Mouse (Mus musculus) kidney, embryonic 14.5 days (tissue): Measurements from ENCODE around the gene Cdc73. TPM values are rescaled to one million over a fixed set of nuclear protein-coding genes. Genes with fewer than 3 reads are reported as not detected.

Experiments
- ATAC-seq: fragments of 200-750 bp; cut with Nextera tagmentation; 2 replicates; pipeline ENCODE4 v1.8.0; 2017; ENCODE audit warnings: moderate number of reproducible peaks, mild to moderate bottlenecking, moderate TSS enrichment, moderate library complexity; ENCODE audit not compliant: low FRiP score, low TSS enrichment
- H3K27ac ChIP-seq: fragments of 300-500 bp; sonication (generic); 2 replicates; pipeline ENCODE4 v1.5.1; 2014; ENCODE audit warnings: low read depth, mild to moderate bottlenecking, low read length, moderate library complexity, mixed read lengths
- H3K27me3 ChIP-seq: fragments of 300-500 bp; sonication (generic); 2 replicates; pipeline ENCODE4 v1.6.1; 2014; ENCODE audit warnings: mild to moderate bottlenecking, low read length; ENCODE audit not compliant: control insufficient read depth, insufficient read depth
- H3K36me3 ChIP-seq: fragments of 300-500 bp; sonication (generic); 2 replicates; pipeline ENCODE4 v1.6.1; 2014; ENCODE audit warnings: low read length, mixed read lengths; ENCODE audit not compliant: control insufficient read depth, insufficient read depth
- H3K4me1 ChIP-seq: fragments of 300-500 bp; sonication (generic); 2 replicates; pipeline ENCODE4 v1.6.1; 2014; ENCODE audit warnings: low read length, mixed read lengths; ENCODE audit not compliant: control insufficient read depth, insufficient read depth
- H3K4me2 ChIP-seq: fragments of 300-500 bp; sonication (generic); replicated peaks from 2 replicates; pipeline ENCODE4 v1.6.1; 2014; ENCODE audit warnings: low read depth, mild to moderate bottlenecking, low read length
- H3K4me3 ChIP-seq: fragments of 300-500 bp; sonication (generic); 2 replicates; pipeline ENCODE4 v1.5.1; 2014; ENCODE audit warnings: mild to moderate bottlenecking, low read length
- H3K9ac ChIP-seq: fragments of 300-500 bp; sonication (generic); 2 replicates; pipeline ENCODE4 v1.6.1; 2014; ENCODE audit warnings: low read depth, mild to moderate bottlenecking, low read length, moderate library complexity
- H3K9me3 ChIP-seq: fragments of 300-500 bp; sonication (generic); 2 replicates; pipeline ENCODE4 v1.6.1; 2016; ENCODE audit warnings: low read length; ENCODE audit not compliant: control insufficient read depth
- WGBS: fragments of 180-500 bp; shearing (Covaris S2); extraction: QIAGEN DNeasy Blood & Tissue Kit; methylation state at CpG from one replicate; pipeline ENCODE4 v1.1.7; 2014; 5-methylcytosine and 5-hydroxymethylcytosine counted together
- polyA plus RNA-seq: library from polyadenylated mRNA; unstranded; fragments of >200 nt; fragmentation: Nextera tagmentation; extraction: Ambion mirVana; gene quantifications from 2 replicates; pipeline ENCODE4 v1.2.1, GENCODE M21; 2014

Gene Cdc73
- polyA plus RNA-seq, 1 experiment from 2014 or later: 28.7 TPM

DNA sequence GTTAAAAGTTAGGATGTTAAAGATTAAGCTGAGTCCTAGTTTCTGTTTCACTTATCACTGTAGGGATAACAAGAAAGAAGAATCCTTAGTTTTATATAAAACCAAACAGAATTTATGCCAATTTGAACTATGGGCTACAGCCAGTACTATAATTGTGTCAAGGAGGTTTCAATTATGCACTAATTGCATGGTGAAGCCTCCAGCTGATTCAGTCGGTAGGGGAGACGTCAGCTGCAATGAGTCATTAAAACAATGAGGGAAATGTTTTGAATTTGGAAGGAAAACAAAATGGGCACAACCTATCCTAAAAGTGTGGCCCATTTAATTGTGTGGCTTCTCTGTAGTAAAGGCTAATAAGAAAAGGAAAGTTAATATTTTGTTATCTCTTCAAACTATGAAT is 82.9 kb downstream of the Cdc73 start:
- 52% methylated on average over 2 of the region's 2 CpGs for WGBS

DNA sequence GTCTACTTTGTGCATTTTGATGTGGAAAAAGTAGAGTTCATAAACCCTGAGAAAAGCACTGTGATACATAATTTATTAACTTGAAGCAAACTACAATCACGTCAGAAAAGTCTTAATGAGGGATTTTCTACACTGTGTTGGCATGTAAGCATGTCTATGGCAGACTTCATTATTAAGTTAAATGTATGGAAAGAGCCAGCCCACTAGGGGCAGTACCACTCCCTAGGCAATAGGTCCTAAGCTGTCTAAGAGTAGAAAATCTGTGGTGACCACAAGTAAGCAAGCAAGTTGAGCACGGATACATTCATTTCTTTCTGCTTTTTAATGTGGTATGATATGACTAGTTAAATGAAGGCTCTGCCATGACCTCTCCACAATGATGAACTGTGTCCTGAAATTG is 89.8 kb downstream of the Cdc73 start:
- Histone ChIP-seq H3K27ac (no peak overlapping the region), H3K36me3 (peaks cover 15% of the 10 kb centered on the region; the same call in 1 of the 2 replicates), H3K27me3 (no peaks in the 10 kb centered on the region), H3K9ac (no peak overlapping the region), H3K4me2 (no peak overlapping the region), H3K4me3 (no peak overlapping the region), H3K4me1 (no peaks in the 10 kb centered on the region), H3K9me3 (no peaks in the 10 kb centered on the region)
- ATAC-seq: no peak
- 95% methylated on average over 2 of the region's 2 CpGs for WGBS

More for the DNA sequence above, 82.9 kb downstream of the Cdc73 start:
- Histone ChIP-seq H3K36me3 (peaks cover 10% of the 10 kb centered on the region; the same call in 1 of the 2 replicates), H3K27me3 (no peaks in the 10 kb centered on the region), H3K4me2 (no peak overlapping the region), H3K4me1 (no peaks in the 10 kb centered on the region), H3K27ac (no peak overlapping the region), H3K9me3 (no peaks in the 10 kb centered on the region), H3K4me3 (no peak overlapping the region), H3K9ac (no peak overlapping the region)
- ATAC-seq: no peak

- H3K4me1 ChIP-seq: no peaks in the 10 kb centered on the region
- H3K27ac ChIP-seq: no peak overlapping the region
- H3K9me3 ChIP-seq: no peaks in the 10 kb centered on the region
- H3K9ac ChIP-seq: no peak overlapping the region
- no peaks in the 10 kb centered on the region for H3K27me3 ChIP-seq
- no peak for ATAC-seq
- peaks cover 5% of the 10 kb centered on the region; the same call in 1 of the 2 replicates for H3K36me3 ChIP-seq
- WGBS: 74% methylated on average over 2 of the region's 2 CpGs
- H3K4me2 ChIP-seq: no peak overlapping the region
- H3K4me3 ChIP-seq: no peak overlapping the region
Measured at GRCm38 (mm10) chr1:143608911-143609310, 93.8 kb downstream of the Cdc73 start.

GRCm38 (mm10) chr1:143596864-143597263 is 105.8 kb downstream of the Cdc73 start:
- Histone ChIP-seq H3K27me3 (no peaks in the 10 kb centered on the region), H3K36me3 (no peaks in the 10 kb centered on the region), H3K27ac (no peak overlapping the region), H3K4me1 (no peaks in the 10 kb centered on the region), H3K9ac (no peak overlapping the region), H3K4me3 (no peak overlapping the region), H3K9me3 (no peaks in the 10 kb centered on the region), H3K4me2 (no peak overlapping the region)
- WGBS: 95% methylated on average over 2 of the region's 2 CpGs
- no peak for ATAC-seq

DNA sequence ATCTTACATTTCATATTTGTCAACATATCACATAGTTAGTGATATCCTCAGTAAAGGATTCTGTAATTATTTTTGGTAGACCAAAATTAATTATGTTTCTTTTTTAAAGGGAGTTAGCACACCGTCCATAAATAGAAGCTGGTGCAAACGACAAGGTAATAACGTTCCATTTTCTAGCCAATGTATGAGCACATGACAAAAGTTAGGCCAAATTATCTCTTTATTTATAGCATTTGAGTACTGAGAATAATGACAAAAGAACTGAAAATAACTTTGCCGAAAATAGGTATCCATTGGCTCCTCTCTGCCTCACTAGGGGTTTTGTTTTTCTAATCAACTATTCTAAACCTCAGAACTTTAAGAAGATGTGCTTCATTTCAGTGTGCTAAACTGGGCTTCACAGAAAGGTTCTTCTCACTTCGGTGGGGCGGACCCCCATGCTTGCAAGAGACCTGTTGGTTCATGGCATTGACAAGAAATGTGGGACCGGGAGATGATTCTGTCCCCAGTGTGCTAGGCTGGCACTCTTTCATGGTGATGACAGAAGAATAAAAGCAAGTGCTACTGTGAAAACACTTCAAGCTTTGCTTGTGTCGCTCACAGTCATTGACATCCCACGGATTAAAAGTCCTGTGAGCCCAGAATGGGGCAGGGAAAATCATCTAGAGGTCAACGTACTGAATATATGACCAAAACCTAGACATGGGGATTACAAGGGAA is 125.7 kb downstream of the Cdc73 start:
- Histone ChIP-seq H3K4me2 (no peak overlapping the region), H3K4me3 (no peak overlapping the region), H3K4me1 (no peaks in the 10 kb centered on the region), H3K9me3 (no peaks in the 10 kb centered on the region), H3K27ac (no peak overlapping the region), H3K9ac (no peak overlapping the region), H3K27me3 (no peaks in the 10 kb centered on the region), H3K36me3 (no peaks in the 10 kb centered on the region)
- no peak for ATAC-seq
- WGBS: 79% methylated on average over 10 of the region's 10 CpGs

- ATAC-seq: no peak
- H3K27me3 ChIP-seq: no peaks in the 10 kb centered on the region
- 83% methylated on average over 1 of the region's 1 CpGs for WGBS
Measured at GRCm38 (mm10) chr1:143558235-143558634, 144.5 kb downstream of the Cdc73 start.

GRCm38 (mm10) chr1:143555533-143555932 is 147.2 kb downstream of the Cdc73 start:
- ATAC-seq: no peak
- no peak overlapping the region for H3K27ac ChIP-seq
- H3K36me3 ChIP-seq: no peaks in the 10 kb centered on the region
- no peak overlapping the region for H3K4me2 ChIP-seq
- H3K9ac ChIP-seq: no peak overlapping the region
- no peaks in the 10 kb centered on the region for H3K4me1 ChIP-seq
- no peak overlapping the region for H3K4me3 ChIP-seq
- 13% methylated on average over 1 of the region's 1 CpGs for WGBS
- H3K9me3 ChIP-seq: no peaks in the 10 kb centered on the region
- H3K27me3 ChIP-seq: no peaks in the 10 kb centered on the region

More at GRCm38 (mm10) chr1:143558235-143558634, 144.5 kb downstream of the Cdc73 start:
- H3K36me3 ChIP-seq: no peaks in the 10 kb centered on the region
- H3K9ac ChIP-seq: no peak overlapping the region
- no peaks in the 10 kb centered on the region for H3K9me3 ChIP-seq
- no peak overlapping the region for H3K4me3 ChIP-seq
- H3K4me2 ChIP-seq: no peak overlapping the region
- no peaks in the 10 kb centered on the region for H3K4me1 ChIP-seq
- H3K27ac ChIP-seq: no peak overlapping the region

DNA sequence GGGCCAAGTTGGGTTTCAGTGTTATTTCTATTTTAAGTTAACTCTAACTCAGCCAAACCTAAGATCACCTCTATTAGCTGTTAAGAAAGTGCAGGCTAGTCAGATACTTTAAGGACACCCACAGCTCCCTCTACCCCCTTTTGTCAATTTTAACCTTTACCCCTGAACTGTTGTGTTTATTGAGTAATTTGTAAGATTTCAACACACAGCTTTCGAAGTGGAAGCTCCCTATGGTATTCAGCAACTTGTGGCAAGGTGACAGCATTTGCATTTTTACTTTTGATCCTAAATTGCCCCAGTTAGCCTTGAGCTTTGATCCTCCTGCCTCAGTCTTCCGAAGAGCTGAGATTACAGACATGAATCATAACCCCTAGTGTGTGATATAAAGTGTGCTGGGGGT is 148.1 kb downstream of the Cdc73 start:
- H3K4me2 ChIP-seq: no peak overlapping the region
- H3K27ac ChIP-seq: no peak overlapping the region
- WGBS: 46% methylated on average over 2 of the region's 2 CpGs
- no peak overlapping the region for H3K9ac ChIP-seq
- no peaks in the 10 kb centered on the region for H3K9me3 ChIP-seq
- H3K36me3 ChIP-seq: no peaks in the 10 kb centered on the region
- no peaks in the 10 kb centered on the region for H3K27me3 ChIP-seq
- ATAC-seq: no peak
- no peaks in the 10 kb centered on the region for H3K4me1 ChIP-seq
- no peak overlapping the region for H3K4me3 ChIP-seq
